33 mouse cellular contexts compared by ENCODE assay signal in genomic region chr7:44004847-44005246, GRCm38 (mm10). TPM values are rescaled to one million over a fixed set of nuclear protein-coding genes. Genes with fewer than 3 reads are reported as not detected.
DNase-seq lines count a peak whose midpoint lies in the region; ATAC-seq and TF ChIP-seq lines count a peak whose summit lies in the region.
"Had no signal": no experiment of that assay in that cellular context is flagged by ENCODE, and none has a peak within 500 bp of the region (broad histone marks: within the 10 kb centered on the region; RNA-seq: fewer than 3 reads in every experiment).

No protein-coding gene starts in this region.

- intact Hi-C loops in heart, adult 2 months (cut with DNase I): no loop called here

- no peaks in the 10 kb centered on the region for H3K27me3 ChIP-seq in heart, adult 2 months (ENCODE audit: control insufficient read depth, insufficient read depth, low read length)
- H3K27me3 ChIP-seq: embryonic facial prominence, embryonic 12.5 days; embryonic facial prominence, embryonic 15.5 days; heart, embryonic 12.5 days; heart, embryonic 15.5 days; hindbrain, embryonic 13.5 days had no signal

- DNase-seq in heart, adult 11 months: peak; percentile 45
- DNase-seq in heart, adult 2 months: no peak
- DNase-seq in A20 (ENCODE audit: low read depth, low spot score): peak; percentile 51
- no peak for DNase-seq in frontal cortex, postnatal 10 days (ENCODE audit: low spot score in 2 of 2)
- DNase-seq in urinary bladder, adult 2 months (ENCODE audit: low spot score): no peak
- no peak for DNase-seq in urinary bladder, postnatal 36 days (ENCODE audit: low spot score in 2 of 2)
- DNase-seq: adrenal gland, adult 2 months; adrenal gland, postnatal 14 days; B cell, adult 2 months; cerebellum, adult 11-12 months; cerebellum, adult 9-10 months; cerebellum, postnatal 14 days; forebrain, postnatal 0 days; gastrocnemius, postnatal 25 days; heart, postnatal 10 days; heart, postnatal 36 days had no signal

- no peaks in the 10 kb centered on the region for H3K4me1 ChIP-seq in heart, adult 2 months (ENCODE audit: control insufficient read depth, insufficient read depth, low read length)
- H3K4me1 ChIP-seq: embryonic facial prominence, embryonic 12.5 days; embryonic facial prominence, embryonic 15.5 days; heart, embryonic 12.5 days; heart, embryonic 15.5 days; hindbrain, embryonic 10.5 days; hindbrain, embryonic 13.5 days had no signal

- no peaks in the 10 kb centered on the region for H3K36me3 ChIP-seq in heart, adult 2 months (ENCODE audit: control insufficient read depth, insufficient read depth, low read length)
- H3K36me3 ChIP-seq: embryonic facial prominence, embryonic 12.5 days; embryonic facial prominence, embryonic 15.5 days; heart, embryonic 12.5 days; heart, embryonic 15.5 days; hindbrain, embryonic 10.5 days; hindbrain, embryonic 13.5 days had no signal

- ATAC-seq in common myeloid progenitor, adult 5-6 weeks (replicated peaks; ENCODE audit: low read depth, poor library complexity, severe bottlenecking): 0 out of 2 replicates have a peak, but pooled peaks have one; percentile 29
- peak; percentile 95 for ATAC-seq in megakaryocyte, adult 5-6 weeks (ENCODE audit: poor library complexity, severe bottlenecking)
- ATAC-seq: forebrain, embryonic 14.5 days; forebrain, postnatal 0 days; hindbrain, embryonic 16.5 days had no signal

- H3K27ac ChIP-seq in heart, adult 2 months: no peak overlapping the region
- H3K27ac ChIP-seq: embryonic facial prominence, embryonic 12.5 days; embryonic facial prominence, embryonic 15.5 days; heart, embryonic 15.5 days; hindbrain, embryonic 10.5 days; hindbrain, embryonic 13.5 days had no signal

- no peak for TF ChIP-seq POLR2A in heart, adult 2 months (IDR thresholded peaks at IDR 0.05; ENCODE audit: insufficient read depth, low read depth, low read length)

- TF ChIP-seq EP300 in heart, adult 2 months (IDR thresholded peaks at IDR 0.05; ENCODE audit: insufficient read depth, low read depth, low read length): no peak

- no peak for TF ChIP-seq CTCF in heart, adult 2 months (IDR thresholded peaks at IDR 0.05)

- H3K79me2 ChIP-seq in heart, adult 2 months (replicated peaks; ENCODE audit: control insufficient read depth, insufficient read depth, low read length): no peaks in the 10 kb centered on the region

- H3K4me3 ChIP-seq in heart, adult 2 months: no peak overlapping the region
- H3K4me3 ChIP-seq: embryonic facial prominence, embryonic 12.5 days; embryonic facial prominence, embryonic 15.5 days; heart, embryonic 12.5 days; heart, embryonic 15.5 days; hindbrain, embryonic 10.5 days; hindbrain, embryonic 13.5 days had no signal

- no peak overlapping the region for H3K9ac ChIP-seq in heart, adult 2 months (ENCODE audit: low read depth, low read length)
- H3K9ac ChIP-seq: embryonic facial prominence, embryonic 12.5 days; embryonic facial prominence, embryonic 15.5 days; forebrain, postnatal 0 days; heart, embryonic 12.5 days; heart, embryonic 15.5 days; hindbrain, embryonic 13.5 days had no signal

RNA-seq across cellular contexts. Expression of gene Klk1b26, which starts 7.1 kb away (rescaled TPM):
- total RNA-seq in heart, adult 2 months (2021): 1 to 10 TPM; 1.5 to 2.6 TPM
- polyA plus RNA-seq in heart, adult 2 months (2012; rRNA removed): 0.15 and 0.90 TPM in 2 replicates
- total RNA-seq in common myeloid progenitor, adult 5-6 weeks (2017): not detected in 2 replicates
- not detected in 2 replicates for total RNA-seq in megakaryocyte, adult 5-6 weeks (2015)
- total RNA-seq in megakaryocyte, adult 5-6 weeks (2017): not detected in 2 replicates
- polyA plus RNA-seq in urinary bladder, adult 2 months (2012; rRNA removed): not detected in 2 replicates
- total RNA-seq: adrenal gland, adult 2 months; adrenal gland, postnatal 14 days; adrenal gland, postnatal 4 days; forebrain, postnatal 0 days; heart, postnatal 10 days; MEL had no signal
- polyA plus RNA-seq: adrenal gland, adult 2 months; brain, embryonic 14.5 days; embryonic facial prominence, embryonic 12.5 days; forebrain, embryonic 11.5 days; forebrain, embryonic 14.5 days; forebrain, postnatal 0 days; frontal cortex, adult 2 months; heart, embryonic 12.5 days; heart, embryonic 15.5 days; hindbrain, embryonic 10.5 days; hindbrain, embryonic 13.5 days; hindbrain, embryonic 16.5 days had no signal

RNA-seq across cellular contexts. Expression of gene Klk1b11, which starts 9.2 kb away (rescaled TPM):
- not detected for total RNA-seq in heart, adult 2 months (2021)
- polyA plus RNA-seq in heart, adult 2 months (2012; rRNA removed): not detected in 2 replicates
- not detected in 2 replicates for total RNA-seq in common myeloid progenitor, adult 5-6 weeks (2017)
- 0.33 and 0.84 TPM in 2 replicates for total RNA-seq in megakaryocyte, adult 5-6 weeks (2015)
- 1.1 TPM in 1 of 2 replicates, not detected in the other for total RNA-seq in megakaryocyte, adult 5-6 weeks (2017)
- polyA plus RNA-seq in urinary bladder, adult 2 months (2012; rRNA removed): not detected in 2 replicates
- total RNA-seq: adrenal gland, adult 2 months; adrenal gland, postnatal 14 days; forebrain, postnatal 0 days; gastrocnemius, adult 8-10 months; gastrocnemius, postnatal 25 days; heart, postnatal 10 days; heart, postnatal 36 days; MEL had no signal
- polyA plus RNA-seq: adrenal gland, adult 2 months; brain, embryonic 14.5 days; embryonic facial prominence, embryonic 12.5 days; embryonic facial prominence, embryonic 15.5 days; forebrain, embryonic 11.5 days; forebrain, embryonic 14.5 days; forebrain, postnatal 0 days; frontal cortex, adult 2 months; heart, embryonic 12.5 days; heart, embryonic 15.5 days; hindbrain, embryonic 10.5 days; hindbrain, embryonic 13.5 days; hindbrain, embryonic 16.5 days had no signal

RNA-seq across cellular contexts. Expression of gene Klk1b9, which starts 29.0 kb away (rescaled TPM):
- total RNA-seq in heart, adult 2 months (2021): not detected
- not detected in 2 replicates for polyA plus RNA-seq in heart, adult 2 months (2012; rRNA removed)
- not detected in 2 replicates for total RNA-seq in common myeloid progenitor, adult 5-6 weeks (2017)
- total RNA-seq in megakaryocyte, adult 5-6 weeks (2015): not detected in 2 replicates
- not detected in 2 replicates for total RNA-seq in megakaryocyte, adult 5-6 weeks (2017)
- polyA plus RNA-seq in urinary bladder, adult 2 months (2012; rRNA removed): not detected in 2 replicates
- total RNA-seq: adrenal gland, adult 2 months; adrenal gland, postnatal 14 days; adrenal gland, postnatal 4 days; forebrain, postnatal 0 days; gastrocnemius, adult 8-10 months; gastrocnemius, postnatal 25 days; heart, postnatal 10 days; heart, postnatal 36 days; MEL had no signal
- polyA plus RNA-seq: adrenal gland, adult 2 months; brain, embryonic 14.5 days; embryonic facial prominence, embryonic 12.5 days; embryonic facial prominence, embryonic 15.5 days; forebrain, embryonic 11.5 days; forebrain, embryonic 14.5 days; forebrain, postnatal 0 days; frontal cortex, adult 2 months; gonadal fat pad, adult 2 months; heart, embryonic 12.5 days; heart, embryonic 15.5 days; hindbrain, embryonic 10.5 days; hindbrain, embryonic 13.5 days; hindbrain, embryonic 16.5 days had no signal

RNA-seq across cellular contexts. Expression of gene Klk1b1, which starts 38.3 kb away (rescaled TPM):
- not detected for total RNA-seq in heart, adult 2 months (2021)
- polyA plus RNA-seq in heart, adult 2 months (2012; rRNA removed): not detected in 2 replicates
- total RNA-seq in common myeloid progenitor, adult 5-6 weeks (2017): not detected in 2 replicates
- total RNA-seq in megakaryocyte, adult 5-6 weeks (2015): not detected in 2 replicates
- total RNA-seq in megakaryocyte, adult 5-6 weeks (2017): not detected in 2 replicates
- polyA plus RNA-seq in urinary bladder, adult 2 months (2012; rRNA removed): not detected in 2 replicates
- total RNA-seq: adrenal gland, adult 2 months; adrenal gland, postnatal 14 days; adrenal gland, postnatal 4 days; forebrain, postnatal 0 days; gastrocnemius, adult 8-10 months; gastrocnemius, postnatal 25 days; heart, postnatal 10 days; heart, postnatal 36 days; MEL had no signal
- polyA plus RNA-seq: adrenal gland, adult 2 months; brain, embryonic 14.5 days; embryonic facial prominence, embryonic 12.5 days; embryonic facial prominence, embryonic 15.5 days; forebrain, embryonic 11.5 days; forebrain, embryonic 14.5 days; forebrain, postnatal 0 days; frontal cortex, adult 2 months; gonadal fat pad, adult 2 months; heart, embryonic 12.5 days; heart, embryonic 15.5 days; hindbrain, embryonic 10.5 days; hindbrain, embryonic 13.5 days; hindbrain, embryonic 16.5 days had no signal

RNA-seq across cellular contexts. Expression of gene Klk1b27, which starts 47.2 kb away (rescaled TPM):
- total RNA-seq in heart, adult 2 months (2021): not detected
- polyA plus RNA-seq in heart, adult 2 months (2012; rRNA removed): not detected in 2 replicates
- total RNA-seq in common myeloid progenitor, adult 5-6 weeks (2017): not detected in 2 replicates
- not detected in 2 replicates for total RNA-seq in megakaryocyte, adult 5-6 weeks (2015)
- total RNA-seq in megakaryocyte, adult 5-6 weeks (2017): not detected in 2 replicates
- polyA plus RNA-seq in urinary bladder, adult 2 months (2012; rRNA removed): not detected in 2 replicates
- total RNA-seq: adrenal gland, adult 2 months; adrenal gland, postnatal 14 days; adrenal gland, postnatal 4 days; forebrain, postnatal 0 days; gastrocnemius, adult 8-10 months; gastrocnemius, postnatal 25 days; heart, postnatal 10 days; heart, postnatal 36 days; MEL had no signal
- polyA plus RNA-seq: adrenal gland, adult 2 months; embryonic facial prominence, embryonic 12.5 days; embryonic facial prominence, embryonic 15.5 days; forebrain, embryonic 11.5 days; forebrain, embryonic 14.5 days; forebrain, postnatal 0 days; heart, embryonic 12.5 days; heart, embryonic 15.5 days; hindbrain, embryonic 10.5 days; hindbrain, embryonic 13.5 days had no signal

Comparison
In these comparisons a context has a peak if more than half of its experiments do, and no peak if none do; other contexts are left out.
1. DNase-seq: peak in heart, adult 11 months (single experiment) and A20 (single experiment); none in heart, adult 2 months (0 of 2), frontal cortex, postnatal 10 days (0 of 2), urinary bladder, adult 2 months (single experiment) and urinary bladder, postnatal 36 days (0 of 2).